Mouse (Mus musculus) forebrain, embryonic 11.5 days (tissue): Measurements from ENCODE around the gene Txndc17. TPM values are rescaled to one million over a fixed set of nuclear protein-coding genes. Genes with fewer than 3 reads are reported as not detected.

ENCODE experiments used
- ATAC-seq: fragments of 200-750 bp; cut with Nextera tagmentation; replicated peaks from 2 replicates; pipeline ENCODE4 v1.8.0; 2017; ENCODE audit warnings: moderate TSS enrichment; ENCODE audit not compliant: low FRiP score
- DNase-seq: peaks from one replicate; pipeline ENCODE4 v3.0.0-alpha.2; 2017; ENCODE audit warnings: low spot score
- H3K27ac ChIP-seq: fragments of 300-500 bp; sonication (generic); 2 replicates; pipeline ENCODE4 v1.5.1; 2014; ENCODE audit warnings: low read depth, low read length
- H3K27me3 ChIP-seq: fragments of 300-500 bp; sonication (generic); 2 replicates; pipeline ENCODE4 v1.6.1; 2014; ENCODE audit warnings: mild to moderate bottlenecking, low read length, mixed read lengths; ENCODE audit not compliant: control insufficient read depth, insufficient read depth
- H3K36me3 ChIP-seq: fragments of 300-500 bp; sonication (generic); 2 replicates; pipeline ENCODE4 v1.6.1; 2014; ENCODE audit warnings: mild to moderate bottlenecking, low read length, moderate library complexity, mixed read lengths; ENCODE audit not compliant: control insufficient read depth, insufficient read depth
- H3K4me1 ChIP-seq: fragments of 300-500 bp; sonication (generic); replicated peaks from 2 replicates; pipeline ENCODE4 v1.6.1; 2014; ENCODE audit warnings: low read length, mixed read lengths; ENCODE audit not compliant: control insufficient read depth, insufficient read depth
- H3K4me2 ChIP-seq: fragments of 300-500 bp; sonication (generic); 2 replicates; pipeline ENCODE4 v1.6.1; 2014; ENCODE audit warnings: low read depth, mild to moderate bottlenecking, low read length, moderate library complexity, mixed read lengths; ENCODE audit not compliant: severe bottlenecking
- H3K4me3 ChIP-seq: fragments of 300-500 bp; sonication (generic); 2 replicates; pipeline ENCODE4 v1.5.1; 2014; ENCODE audit warnings: low read depth, low read length
- H3K9ac ChIP-seq: fragments of 300-500 bp; sonication (generic); 2 replicates; pipeline ENCODE4 v1.6.1; 2014; ENCODE audit warnings: low read length
- H3K9me3 ChIP-seq: fragments of 300-500 bp; sonication (generic); 2 replicates; pipeline ENCODE4 v1.6.1; 2016; ENCODE audit warnings: low read length, mixed read lengths; ENCODE audit not compliant: control insufficient read depth
- WGBS: fragments of 180-500 bp; shearing (Covaris S2); extraction: QIAGEN DNeasy Blood & Tissue Kit; methylation state at CpG from one replicate; pipeline ENCODE4 v1.1.7; 2014; 5-methylcytosine and 5-hydroxymethylcytosine counted together
- polyA plus RNA-seq: library from polyadenylated mRNA; unstranded; fragments of >200 nt; fragmentation: Nextera tagmentation; extraction: Ambion mirVana; gene quantifications from 2 replicates; pipeline ENCODE4 v1.2.1, GENCODE M21; 2014

Txndc17 gene
- polyA plus RNA-seq, 1 experiment from 2014 or later: 156 TPM

- Histone ChIP-seq H3K4me3 (no peak overlapping the region), H3K27me3 (no peaks in the 10 kb centered on the region), H3K9me3 (no peaks in the 10 kb centered on the region), H3K27ac (no peak overlapping the region), H3K36me3 (no peaks in the 10 kb centered on the region), H3K4me2 (no peak overlapping the region), H3K4me1 (no peaks in the 10 kb centered on the region), H3K9ac (no peak overlapping the region)
- ATAC-seq (no peak), DNase-seq (peak; percentile 2)
- 89% methylated on average over 4 of the region's 4 CpGs for WGBS
These were observed 48.3 kb downstream of the Txndc17 start for GRCm38 (mm10) chr11:72255629-72256028.

GRCm38 (mm10) chr11:72256441-72256840 is 49.1 kb downstream of the Txndc17 start:
- no peaks in the 10 kb centered on the region for H3K9me3 ChIP-seq
- WGBS: 77% methylated on average over 2 of the region's 2 CpGs

More at GRCm38 (mm10) chr11:72256441-72256840, 49.1 kb downstream of the Txndc17 start:
- H3K27me3 ChIP-seq: no peaks in the 10 kb centered on the region
- H3K27ac ChIP-seq: no peak overlapping the region
- no peaks in the 10 kb centered on the region for H3K4me1 ChIP-seq
- no peak overlapping the region for H3K4me2 ChIP-seq
- ATAC-seq: no peak
- DNase-seq: no peak
- H3K36me3 ChIP-seq: no peaks in the 10 kb centered on the region
- no peak overlapping the region for H3K9ac ChIP-seq
- H3K4me3 ChIP-seq: no peak overlapping the region

Other genes starting within 250 kb of the Txndc17 start
- gene Aipl1, start 170.0 kb upstream of the Txndc17 start, polyA plus RNA-seq: 0.20 and 0.41 TPM in 2 replicates
- gene Pimreg, start 165.5 kb upstream of the Txndc17 start, polyA plus RNA-seq: 228 and 241 TPM in 2 replicates
- gene Pitpnm3, start 71.8 kb upstream of the Txndc17 start, polyA plus RNA-seq: 0.20 and 0.43 TPM in 2 replicates
- 0.27 and 0.31 TPM in 2 replicates for gene Gm43951, start 707 bp upstream of the Txndc17 start, polyA plus RNA-seq
- gene 4933427D14Rik, start 88 bp upstream of the Txndc17 start, polyA plus RNA-seq: 18.7 and 19.2 TPM in 2 replicates
- 47.3 and 48.7 TPM in 2 replicates for gene Med31, start 8.0 kb downstream of the Txndc17 start, polyA plus RNA-seq
- not detected in 2 replicates for gene Slc13a5, start 59.7 kb downstream of the Txndc17 start, polyA plus RNA-seq
- 1.4 and 2.4 TPM in 2 replicates for gene Xaf1, start 94.1 kb downstream of the Txndc17 start, polyA plus RNA-seq
- not detected in 2 replicates for gene Fbxo39, start 106.9 kb downstream of the Txndc17 start, polyA plus RNA-seq
- 5.2 and 5.3 TPM in 2 replicates for gene Tekt1, start 154.9 kb downstream of the Txndc17 start, polyA plus RNA-seq
- gene Smtnl2, start 204.2 kb downstream of the Txndc17 start, polyA plus RNA-seq: 5.0 and 7.0 TPM in 2 replicates
- not detected in 2 replicates for gene Ggt6, start 228.0 kb downstream of the Txndc17 start, polyA plus RNA-seq
- gene Mybbp1a, start 233.8 kb downstream of the Txndc17 start, polyA plus RNA-seq: 165 and 166 TPM in 2 replicates